Mouse (Mus musculus) ES-Bruce4 (cell line): ENCODE measurements around the gene Cep41.

Experiments used
- CTCF ChIP-seq: IDR thresholded peaks from one replicate; pipeline ENCODE4 v1.8.1; 2011; ENCODE audit warnings: low read depth, low read length
- EP300 ChIP-seq: IDR thresholded peaks from 2 replicates; pipeline ENCODE4 v1.6.1; 2011; ENCODE audit warnings: low read depth, low read length; ENCODE audit not compliant: insufficient read depth
- POLR2A ChIP-seq: IDR thresholded peaks from one replicate; pipeline ENCODE4 v1.8.1; 2011; ENCODE audit warnings: low read length; ENCODE audit not compliant: insufficient read depth

GRCm38 (mm10) chr6:30617020-30617958, 76.3 kb downstream of the Cep41 start:
- TF ChIP-seq CTCF (no peak), POLR2A (no peak), EP300 (no peak)
